Mouse (Mus musculus) CD4-positive helper T cell, adult 2 months (primary cell): ENCODE measurements around the gene Spata33.
"Not testable (repeated sequence)": the region's sequence is repeated elsewhere in the genome, so short reads cannot be mapped to it uniquely, and the experiment has no call there.

Source experiments
- DNase-seq: peaks from one replicate; pipeline ENCODE4 v3.0.0-alpha.2; 2012; ENCODE audit warnings: low read depth, missing footprints, low spot score

Gene Spata33

DNA sequence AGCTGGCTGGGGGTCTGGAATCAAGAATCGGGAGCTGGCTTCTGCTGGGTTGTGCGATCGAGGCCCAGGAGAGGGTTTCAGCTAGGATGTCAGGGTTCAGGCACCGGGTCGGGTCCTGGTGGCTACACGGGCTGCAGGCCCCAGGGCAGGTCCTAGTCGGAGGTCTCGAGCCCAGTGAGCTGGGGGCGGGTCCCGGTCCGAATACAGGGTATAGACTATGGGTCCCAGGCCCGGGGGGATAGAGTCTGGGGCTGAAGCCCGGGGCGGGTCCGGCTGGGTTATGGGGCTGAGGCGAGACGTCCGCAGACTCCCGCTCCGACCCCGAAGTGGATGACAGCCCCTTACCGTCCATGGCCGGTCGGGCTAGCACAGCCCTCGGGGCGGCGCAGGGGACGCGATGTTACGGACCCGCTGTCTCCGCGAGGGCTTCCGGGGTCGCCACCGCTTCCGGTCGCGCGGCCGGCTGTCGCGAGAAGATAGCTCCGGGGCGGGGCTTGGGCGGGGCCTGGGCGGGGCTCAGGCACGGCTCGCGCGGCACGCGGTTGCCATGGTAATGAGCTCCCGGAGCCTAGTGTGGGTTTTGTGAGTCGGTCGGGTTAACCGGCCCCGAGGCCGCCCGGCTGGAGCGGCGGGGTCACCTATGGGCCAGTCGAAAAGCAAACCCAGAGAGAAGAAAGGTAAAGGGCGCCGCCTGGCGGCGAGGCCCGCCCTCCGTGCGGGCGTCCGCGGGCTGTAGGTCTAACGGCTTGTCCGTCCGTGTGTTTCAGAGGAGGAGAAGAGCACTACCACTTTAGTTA lies at the start of gene Spata33, which contains the start of gene Chmp1a:
TSS of gene Spata33 (plus strand) at position 512 of the 797 bp plus-strand sequence.
TSS of gene Chmp1a (minus strand) at position 443 of the 797 bp plus-strand sequence.
- peak; percentile 93 for DNase-seq

GRCm38 (mm10) chr8:123181391-123181790 lies 31.2 kb upstream of the Spata33 start:
- DNase-seq = no peak

- no peak for DNase-seq
These were observed 26.8 kb upstream of the Spata33 start, which contains the start of gene Dpep1 for GRCm38 (mm10) chr8:123185566-123186409. Gene Dpep1 (plus strand): TSS chr8:123186242.

DNA sequence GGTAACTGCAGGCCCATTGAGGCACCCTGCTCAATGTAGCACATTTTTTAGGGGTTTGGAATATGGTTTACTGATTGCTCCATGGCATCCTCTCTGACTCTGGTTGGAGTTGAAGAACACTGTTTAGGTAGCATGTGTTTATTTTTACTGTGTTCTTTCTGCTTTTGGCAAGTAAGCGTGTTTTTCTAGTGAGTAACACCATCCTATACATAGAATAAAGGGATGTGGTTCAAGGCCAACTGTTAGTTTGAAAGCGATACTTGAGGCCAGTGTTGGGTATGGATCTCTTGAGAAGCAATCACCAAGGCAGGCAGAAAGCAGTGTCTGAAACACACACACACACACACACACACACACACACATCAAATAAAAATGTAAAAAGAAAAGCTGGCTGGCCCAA lies 24.6 kb upstream of the Spata33 start:
- DNase-seq = no peak

GRCm38 (mm10) chr8:123188841-123189240 lies 23.8 kb upstream of the Spata33 start:
- no peak for DNase-seq

GRCm38 (mm10) chr8:123190678-123191077 lies 22.0 kb upstream of the Spata33 start:
- DNase-seq = peak; percentile 63

- DNase-seq = no peak
These were observed 20.7 kb upstream of the Spata33 start for GRCm38 (mm10) chr8:123191908-123192307.

DNA sequence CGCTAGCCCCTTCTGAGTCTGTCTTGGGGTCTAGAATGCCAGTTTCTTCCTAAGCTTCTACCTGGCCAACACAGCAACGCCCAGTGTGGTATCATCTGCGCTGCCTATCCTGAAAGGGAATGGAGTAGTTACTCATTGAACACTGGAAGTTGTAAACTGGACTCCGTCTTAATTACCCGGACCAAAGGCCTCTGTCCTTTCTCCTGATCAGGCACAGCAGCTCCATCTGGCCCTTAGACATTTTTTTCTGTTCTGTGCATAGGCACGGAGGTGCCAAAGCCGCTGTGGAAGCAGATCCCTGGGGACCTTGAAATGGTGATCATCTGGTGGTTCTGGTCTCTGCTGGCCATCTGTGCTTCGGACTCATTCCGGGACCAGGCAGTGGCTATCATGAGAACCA lies 18.9 kb upstream of the Spata33 start:
- DNase-seq = no peak

- DNase-seq = not testable (repeated sequence)
These were observed 15.6 kb upstream of the Spata33 start for GRCm38 (mm10) chr8:123197016-123197415.

DNA sequence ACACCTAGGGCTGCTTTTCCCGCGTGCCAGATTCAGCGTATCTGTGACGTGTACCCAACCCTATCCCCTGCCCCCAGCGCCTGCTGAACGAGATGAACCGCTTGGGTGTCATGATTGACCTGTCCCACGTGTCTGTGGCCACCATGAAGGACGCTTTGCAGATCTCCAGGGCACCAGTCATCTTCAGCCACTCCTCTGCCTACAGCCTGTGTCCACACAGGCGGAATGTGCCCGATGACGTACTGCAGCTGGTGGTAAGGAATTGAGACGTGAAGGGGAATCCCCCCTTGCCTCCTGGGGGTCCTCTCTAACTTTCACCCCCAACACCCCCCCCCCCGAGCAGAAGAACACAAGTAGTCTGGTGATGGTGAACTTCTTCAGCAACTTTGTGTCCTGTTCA lies 12.8 kb upstream of the Spata33 start:
- DNase-seq = no peak

DNA sequence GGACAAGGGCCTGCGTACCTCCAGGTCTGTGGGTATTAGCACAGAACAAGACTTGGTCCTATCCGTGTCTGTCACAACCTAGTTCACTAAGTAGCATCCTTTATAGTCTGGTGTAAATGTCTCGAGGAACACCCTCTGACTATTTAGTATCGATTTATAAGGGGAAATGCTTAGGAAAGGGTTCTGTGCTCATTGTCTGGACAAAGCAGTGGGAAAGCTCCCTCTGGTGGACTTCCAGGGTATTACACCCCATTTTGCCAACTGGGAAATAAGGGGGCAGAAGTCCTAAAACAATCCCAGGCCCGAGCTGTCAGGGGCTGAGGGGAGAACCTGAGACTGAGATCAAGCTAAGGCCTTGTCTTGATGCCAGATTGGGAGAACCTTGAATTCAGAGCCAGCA lies 10.3 kb upstream of the Spata33 start:
- peak; percentile 66 for DNase-seq

DNA sequence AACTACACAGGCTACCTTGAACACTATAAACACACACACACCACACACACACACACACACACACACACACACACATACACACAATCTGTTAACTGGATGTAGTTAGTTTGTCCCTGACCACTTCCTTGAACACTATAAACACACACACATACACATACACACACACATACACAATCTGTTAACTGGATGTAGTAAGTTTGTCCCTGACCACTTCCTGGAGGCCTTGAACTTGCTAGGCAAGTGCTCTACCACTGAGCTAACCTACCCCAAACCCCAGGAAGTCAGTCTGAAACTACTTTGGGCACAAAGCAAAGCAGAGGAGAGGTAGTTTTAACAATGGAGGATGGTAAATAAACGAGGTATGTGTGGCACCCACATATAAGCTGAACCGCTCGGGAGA lies 9.1 kb upstream of the Spata33 start:
- DNase-seq = peak; percentile 72

DNA sequence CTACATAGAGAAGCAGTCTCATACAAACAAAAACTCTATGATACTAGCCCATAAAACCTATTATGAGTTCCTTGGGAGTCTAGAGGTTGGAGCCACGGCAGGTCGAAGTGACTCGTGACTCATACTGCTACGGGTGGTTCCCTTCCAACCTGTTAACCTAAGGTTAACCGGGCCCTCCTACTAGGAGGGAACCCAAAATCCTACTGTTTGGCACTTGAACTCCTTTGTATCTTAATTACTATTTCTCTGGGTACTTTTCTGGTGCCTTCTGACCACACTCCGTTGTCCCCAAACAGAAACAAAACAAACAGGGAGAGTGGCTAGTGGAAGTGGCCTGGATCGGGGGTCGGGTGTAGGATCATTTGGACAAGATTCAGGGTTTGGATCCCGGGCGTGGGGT lies 756 bp upstream of the Spata33 start:
- DNase-seq = peak; percentile 24

GRCm38 (mm10) chr8:123213118-123213772 lies 613 bp downstream of the Spata33 start:
- DNase-seq = no peak

DNA sequence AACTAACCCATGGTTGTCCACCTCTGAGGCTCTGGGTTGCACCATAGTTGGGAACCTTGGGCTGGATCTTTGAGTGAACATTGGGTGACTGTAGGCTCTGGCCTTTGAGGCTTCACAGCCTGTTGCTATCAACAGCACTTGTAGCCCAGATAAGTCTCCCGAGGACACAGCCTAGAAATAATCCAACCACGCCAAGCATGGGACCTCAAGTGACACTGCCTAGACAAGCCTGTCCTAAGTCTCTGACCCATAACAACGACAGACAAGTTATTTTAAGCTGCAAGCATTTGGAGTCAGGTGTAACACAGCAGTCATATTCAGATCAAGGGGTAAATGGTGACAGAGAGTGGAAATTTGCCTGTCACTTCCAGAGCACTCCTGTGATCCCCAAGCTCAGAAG lies 2.8 kb downstream of the Spata33 start:
- no peak for DNase-seq

DNA sequence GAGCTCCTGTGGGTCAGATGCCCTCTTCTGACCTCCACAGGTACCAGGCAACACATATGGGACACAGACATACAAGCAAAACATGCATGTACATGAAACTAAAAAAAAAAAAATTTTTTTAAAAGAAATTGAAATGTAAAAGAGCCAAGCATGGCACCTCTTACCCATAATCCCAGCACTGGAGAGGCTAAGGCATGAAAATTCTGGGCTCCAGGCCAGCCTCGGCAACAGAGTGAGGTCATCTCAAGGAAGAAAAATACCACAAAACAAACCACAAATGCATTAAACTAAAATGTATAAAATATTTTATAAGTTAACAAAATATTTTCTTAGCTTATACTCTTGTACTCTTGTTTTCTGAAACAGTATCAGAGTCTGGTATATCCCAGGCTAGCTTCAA lies 8.3 kb downstream of the Spata33 start:
- DNase-seq = no peak

DNA sequence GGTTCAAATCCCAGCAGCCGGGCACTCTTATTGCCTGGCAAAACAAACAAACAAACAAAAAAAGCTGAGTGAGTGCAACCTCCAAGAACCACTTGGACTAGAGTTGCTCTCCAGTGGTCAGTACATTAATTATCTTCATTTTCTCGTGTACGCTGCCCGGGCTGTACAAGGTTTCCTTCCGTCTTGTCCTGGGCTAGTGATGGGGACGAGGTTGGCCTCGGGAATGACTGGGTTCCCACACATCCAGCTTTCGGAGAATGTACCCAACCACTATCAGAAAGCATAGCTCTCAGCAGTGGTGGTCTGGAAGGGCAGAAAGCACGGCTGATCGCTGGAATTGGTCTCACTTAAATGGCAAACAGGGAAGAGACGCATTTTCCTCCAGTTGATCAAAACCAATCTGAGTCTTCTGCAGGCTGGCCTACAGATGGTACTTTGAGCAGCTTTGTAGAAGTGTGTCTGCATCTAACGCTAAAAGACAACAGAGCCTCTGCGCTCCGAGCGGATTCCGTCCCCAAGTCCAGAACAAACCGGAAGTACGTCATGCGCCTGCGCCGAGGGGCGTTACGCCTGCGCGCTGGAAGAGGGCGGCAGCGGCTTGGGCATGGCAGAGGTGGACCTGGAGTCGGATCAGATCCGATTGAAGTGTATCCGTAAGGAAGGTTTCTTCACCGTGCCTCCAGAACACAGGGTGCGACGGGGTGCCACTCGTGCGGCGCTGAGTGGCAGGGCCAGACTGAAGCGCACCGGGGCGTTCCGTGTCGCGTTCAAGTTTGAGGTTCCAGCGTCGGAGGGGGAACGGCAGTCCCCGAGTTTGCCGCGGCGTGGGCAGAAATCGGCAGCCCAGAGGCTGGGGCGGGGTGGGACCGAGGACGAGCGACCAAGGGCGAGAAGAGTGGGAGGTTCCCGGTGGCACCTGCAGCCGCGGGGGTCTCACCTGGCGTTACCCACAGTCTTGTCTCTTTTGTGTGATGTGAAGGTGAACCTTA lies 11.9 kb downstream of the Spata33 start, which contains the start of gene Cdk10:
TSS of gene Cdk10 (plus strand) at position 565 of the 989 bp plus-strand sequence.
- DNase-seq = peak; percentile 90

DNA sequence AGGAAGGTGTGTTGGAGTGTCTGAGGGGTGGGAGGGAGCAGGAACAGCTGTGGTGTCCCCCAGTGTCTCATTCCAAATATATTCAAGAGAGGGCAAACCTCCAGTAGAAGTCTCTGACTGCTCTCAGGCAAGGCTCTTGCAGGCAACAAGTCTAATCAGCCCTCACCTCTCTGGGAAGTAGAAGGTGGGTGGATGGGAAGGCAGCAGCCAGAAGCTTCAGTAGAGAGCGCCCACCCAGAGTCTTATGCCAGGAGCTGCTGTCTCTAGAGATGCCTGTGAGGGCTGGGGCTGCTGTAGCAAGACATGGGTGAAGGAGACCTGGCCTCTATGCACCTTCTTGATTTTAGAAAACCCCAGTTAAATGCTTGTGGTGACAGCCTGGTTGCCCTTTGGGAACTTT lies 15.8 kb downstream of the Spata33 start:
- no peak for DNase-seq

DNA sequence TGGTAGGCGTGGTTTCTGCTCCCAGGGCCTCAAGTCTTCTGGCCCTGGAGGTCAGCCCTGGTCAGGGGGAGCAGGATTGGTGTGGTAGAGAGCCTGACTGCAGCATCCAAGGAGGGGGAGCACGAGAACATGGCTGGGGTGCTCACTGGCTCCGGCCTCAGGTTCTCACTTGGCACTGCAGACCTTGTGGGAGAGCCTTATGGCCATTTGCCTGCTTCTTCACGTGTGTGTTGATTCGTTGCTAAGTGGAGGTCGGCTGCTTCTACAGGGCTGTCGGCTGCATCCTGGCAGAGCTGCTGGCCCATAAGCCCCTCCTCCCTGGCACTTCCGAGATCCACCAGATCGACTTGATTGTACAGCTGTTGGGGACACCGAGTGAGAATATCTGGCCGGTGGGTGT lies 17.7 kb downstream of the Spata33 start:
- not testable (repeated sequence) for DNase-seq

- DNase-seq = no peak
These were observed 19.1 kb downstream of the Spata33 start for GRCm38 (mm10) chr8:123231742-123232141.

DNA sequence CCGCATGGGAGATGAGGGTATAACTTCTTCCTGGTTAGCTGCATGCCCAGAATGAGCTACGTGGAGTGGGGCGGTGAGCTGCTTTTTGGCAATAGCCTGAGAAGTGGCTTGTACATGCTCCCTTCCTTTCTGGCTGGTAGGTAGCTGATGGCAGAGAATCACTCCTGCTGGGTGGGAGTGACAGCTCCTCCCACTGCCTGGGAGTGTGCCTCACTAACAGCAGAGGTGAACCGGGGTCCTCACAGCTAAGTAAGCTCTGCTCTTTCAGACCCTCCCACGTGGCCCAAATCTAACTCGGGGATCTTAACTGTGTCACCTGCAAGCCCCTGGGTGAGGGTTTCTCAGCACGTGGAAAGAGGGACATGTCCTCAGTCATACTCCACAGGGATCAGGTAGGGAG lies 19.9 kb downstream of the Spata33 start:
- DNase-seq = no peak
